Mouse (Mus musculus) right cerebral cortex, adult 18-20 months (tissue): Measurements from ENCODE around the gene Abcg1.

Experiments used
- DNase-seq: peaks from one replicate; pipeline ENCODE4 v3.0.0; 2022; ENCODE audit warnings: mixed read lengths

Gene Abcg1

DNA sequence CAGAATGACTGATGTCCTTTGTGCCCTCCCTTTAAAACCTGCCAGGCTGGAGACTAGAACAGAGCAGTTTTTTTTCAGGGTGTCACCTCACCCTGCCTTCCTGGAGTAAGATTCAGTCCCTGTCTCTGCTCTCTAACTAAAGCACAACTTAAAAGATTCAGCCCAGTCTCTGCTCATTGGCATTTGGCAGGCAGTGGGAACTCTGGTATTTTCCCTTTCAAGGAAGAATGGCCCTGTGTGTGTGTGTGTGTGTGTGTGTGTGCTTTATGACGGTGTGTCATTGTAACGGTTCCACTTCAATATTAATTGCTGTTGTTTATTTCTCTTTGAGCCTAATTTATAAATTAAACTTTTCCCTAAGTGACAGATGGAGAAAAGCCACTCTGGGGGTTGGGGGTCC is 14.7 kb upstream of the Abcg1 start:
- DNase-seq: no peak

DNA sequence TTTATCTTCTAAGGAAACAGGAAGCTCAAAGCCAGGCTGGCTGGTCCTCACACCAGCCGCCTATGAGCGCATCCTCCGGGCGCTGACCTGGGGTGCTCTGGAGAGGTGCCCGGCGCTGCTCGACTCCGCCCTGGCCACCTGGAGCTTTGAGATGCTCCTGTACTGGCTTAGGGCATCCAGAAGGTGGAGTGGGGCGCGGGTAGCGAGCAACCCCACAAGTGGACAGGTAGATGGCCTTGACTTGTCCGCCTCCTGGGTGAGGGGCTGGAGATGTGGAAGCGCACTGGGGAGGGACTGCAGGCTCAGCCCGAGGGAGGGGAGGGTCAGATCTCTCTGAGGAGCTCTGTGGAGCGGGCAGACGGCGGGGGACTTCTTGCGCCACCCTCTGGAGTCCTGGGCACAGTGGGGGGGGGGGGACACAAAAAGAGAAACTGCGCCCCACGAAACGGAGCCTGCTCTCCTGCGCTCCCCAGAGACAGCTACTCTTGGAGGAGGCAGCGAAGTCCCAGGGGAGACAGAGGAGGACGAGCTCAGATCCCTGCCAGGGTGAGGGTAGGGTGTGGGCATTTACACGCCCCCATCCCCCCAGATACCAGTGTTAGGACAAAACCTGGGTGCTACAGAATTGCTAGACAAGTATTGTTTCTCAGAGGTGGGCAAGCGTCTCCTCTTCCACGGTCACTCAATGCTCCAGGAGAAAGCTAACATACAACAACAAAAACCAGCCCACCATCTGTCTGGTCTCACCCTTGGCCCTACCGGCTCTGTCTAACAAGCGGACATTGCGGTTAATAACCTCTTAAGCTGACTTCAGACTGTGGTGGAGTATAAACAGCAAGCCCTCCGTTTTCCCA is 643 bp downstream of the Abcg1 start:
- peak; percentile 51 for DNase-seq

DNA sequence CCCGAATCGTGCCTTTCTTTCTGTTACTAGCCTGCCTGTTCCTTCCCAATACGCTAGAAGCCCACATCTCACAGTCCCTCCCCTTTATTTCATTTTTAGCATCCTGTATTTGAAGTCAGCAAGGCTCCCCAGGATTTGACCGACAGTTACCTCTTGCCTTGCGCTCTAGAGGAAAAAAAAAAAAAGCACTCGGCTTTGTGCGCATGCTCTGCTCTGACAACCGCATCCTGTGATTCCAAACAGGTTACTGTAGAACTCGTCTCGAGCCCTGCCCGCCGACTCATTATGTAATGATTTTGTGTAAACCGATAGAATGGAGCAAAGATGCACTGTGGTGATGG is 1.2 kb downstream of the Abcg1 start:
- peak; percentile 91 for DNase-seq

GRCm38 (mm10) chr17:31060196-31060587 is 2.7 kb downstream of the Abcg1 start:
- DNase-seq: no peak

DNA sequence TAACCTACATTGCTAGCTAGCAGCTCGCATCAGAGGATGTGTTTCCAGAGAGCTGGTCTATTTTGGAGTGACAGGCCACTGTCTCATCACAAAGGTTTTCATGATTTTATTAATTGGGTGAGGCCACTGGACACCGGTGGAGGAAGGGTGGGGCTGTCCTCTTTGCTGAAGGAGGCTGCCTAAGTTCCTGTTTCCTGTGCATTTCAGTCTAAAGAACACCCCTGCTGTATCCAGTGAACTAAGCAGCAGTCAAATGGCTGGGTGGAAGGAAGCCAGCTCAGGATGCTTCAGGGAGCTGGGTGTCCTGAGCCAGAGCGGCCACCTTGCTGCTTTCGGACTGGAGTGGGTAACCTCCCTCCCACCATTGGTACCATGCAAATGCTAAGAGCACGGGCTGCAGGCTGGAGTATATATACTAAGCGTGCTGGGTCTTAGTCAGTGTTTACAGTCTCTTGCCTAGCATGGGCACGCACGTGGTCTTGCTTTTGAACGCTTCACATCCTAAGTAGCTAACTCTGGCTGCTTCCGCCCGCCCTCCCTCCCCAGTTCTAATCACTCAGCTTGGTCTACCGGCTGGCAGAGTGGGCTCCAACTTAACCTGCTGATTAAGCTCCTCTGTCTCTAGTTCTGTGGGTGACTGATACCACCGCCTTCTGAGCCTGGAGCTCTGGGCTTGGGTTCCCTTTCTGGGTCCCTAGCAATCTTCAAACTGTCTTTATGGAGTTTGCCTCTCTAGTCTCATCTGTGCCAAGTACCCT is 3.3 kb downstream of the Abcg1 start:
- DNase-seq: peak; percentile 37

GRCm38 (mm10) chr17:31061346-31062095 is 4.0 kb downstream of the Abcg1 start:
- DNase-seq: no peak

DNA sequence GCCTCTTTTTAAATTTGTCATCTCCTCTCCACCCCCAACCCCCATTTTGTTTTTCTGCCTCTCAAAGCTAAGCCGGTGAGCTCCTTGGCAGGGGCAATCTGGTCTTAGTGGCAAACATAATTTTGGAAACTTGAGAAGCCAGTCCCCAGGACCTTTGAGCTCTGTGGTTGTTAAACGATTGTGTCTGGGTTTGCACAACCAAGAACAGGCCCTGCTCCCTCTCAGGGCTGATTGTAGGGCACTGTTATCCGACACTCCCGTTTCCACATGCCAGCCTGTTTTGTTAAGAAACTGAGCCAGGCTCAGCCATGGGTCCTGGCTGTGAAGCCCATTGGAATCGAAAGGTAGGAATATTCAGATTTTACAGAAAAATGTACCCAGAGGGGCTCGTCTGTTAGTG is 8.6 kb downstream of the Abcg1 start:
- no peak for DNase-seq

DNA sequence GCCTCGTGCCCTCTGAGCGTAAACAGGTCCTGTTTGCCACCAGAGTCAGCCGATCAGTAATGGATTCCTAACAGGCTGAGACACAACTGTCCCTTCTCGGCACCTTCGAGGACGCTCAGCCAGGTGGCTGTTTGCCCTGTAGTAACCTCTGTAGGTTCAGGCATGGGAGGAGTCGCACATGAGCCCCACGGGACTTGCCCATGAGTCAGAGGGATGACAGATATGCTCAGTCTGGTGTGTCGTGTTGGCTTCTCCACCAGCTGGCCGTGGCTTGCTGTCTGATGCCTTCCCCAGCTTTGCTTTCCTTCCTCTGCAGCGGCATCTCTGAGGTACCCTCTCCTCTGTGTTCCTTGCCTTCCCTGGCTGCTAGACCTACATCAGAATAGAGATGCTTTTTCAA is 9.6 kb downstream of the Abcg1 start:
- peak; percentile 62 for DNase-seq

GRCm38 (mm10) chr17:31069121-31069520 is 11.6 kb downstream of the Abcg1 start:
- no peak for DNase-seq

- no peak for DNase-seq
These were observed 12.4 kb downstream of the Abcg1 start for GRCm38 (mm10) chr17:31069845-31070244.

GRCm38 (mm10) chr17:31070403-31071185 is 13.1 kb downstream of the Abcg1 start:
- no peak for DNase-seq

GRCm38 (mm10) chr17:31071421-31072301 is 14.2 kb downstream of the Abcg1 start:
- DNase-seq: no peak

DNA sequence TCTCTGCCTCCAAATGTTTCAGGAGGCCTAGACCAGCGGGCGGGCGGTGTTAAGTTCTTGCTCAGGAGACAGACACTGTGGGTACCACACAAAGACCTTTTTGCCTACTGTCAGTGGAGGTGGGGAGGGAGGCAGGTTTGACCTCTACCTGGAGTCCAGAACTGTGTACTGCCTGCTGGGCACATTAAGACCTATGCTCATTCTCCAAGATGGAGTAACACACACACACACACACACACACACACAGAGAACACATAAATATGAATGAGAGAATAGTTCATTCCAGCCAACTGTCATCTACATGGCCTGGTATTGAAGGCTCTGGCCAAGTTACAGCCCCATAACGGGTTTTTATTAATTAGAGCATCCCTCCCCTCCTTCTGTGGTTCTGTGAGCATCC is 15.4 kb downstream of the Abcg1 start:
- no peak for DNase-seq

GRCm38 (mm10) chr17:31073273-31074052 is 16.0 kb downstream of the Abcg1 start:
- DNase-seq: peak; percentile 90

GRCm38 (mm10) chr17:31074053-31074590 is 16.6 kb downstream of the Abcg1 start:
- DNase-seq: no peak

DNA sequence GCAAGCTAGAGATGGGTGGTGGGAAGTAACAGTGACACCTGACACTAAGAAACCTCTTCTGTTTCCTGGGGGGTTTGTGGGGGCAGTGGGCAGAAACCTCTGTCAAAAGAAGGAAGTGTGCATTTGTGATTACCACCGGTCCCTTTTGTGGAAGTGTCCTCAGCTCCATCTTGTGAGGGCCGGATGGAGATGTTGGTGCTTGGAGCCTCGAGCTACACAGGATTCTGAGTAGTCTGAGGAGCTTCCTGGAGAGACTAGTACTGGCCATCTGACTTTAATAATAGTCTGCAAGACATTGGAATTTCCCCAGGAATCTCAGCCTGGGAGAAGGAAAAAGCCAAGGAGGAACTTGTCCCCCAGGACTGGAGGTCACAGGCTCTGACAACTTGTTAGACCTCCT is 17.2 kb downstream of the Abcg1 start:
- DNase-seq: no peak

DNA sequence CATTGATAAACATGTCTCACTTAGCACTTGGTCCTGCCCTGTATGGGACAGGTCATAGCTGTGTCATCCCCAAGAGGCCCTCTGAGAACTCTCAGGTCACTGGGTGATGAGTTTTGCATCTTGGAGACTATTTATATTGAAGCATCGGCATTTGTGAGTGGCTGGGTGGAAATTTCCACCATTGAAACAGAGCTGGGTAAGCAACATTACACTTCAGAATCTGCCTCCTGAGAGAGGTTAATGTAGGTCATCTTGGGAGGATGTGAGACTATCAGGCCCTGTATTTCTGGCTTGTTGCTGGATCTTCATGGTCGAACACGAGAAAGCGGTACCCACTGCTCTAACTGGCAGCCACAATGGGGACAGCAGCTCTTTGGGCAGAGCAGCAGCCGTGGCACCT is 18.0 kb downstream of the Abcg1 start:
- no peak for DNase-seq

DNA sequence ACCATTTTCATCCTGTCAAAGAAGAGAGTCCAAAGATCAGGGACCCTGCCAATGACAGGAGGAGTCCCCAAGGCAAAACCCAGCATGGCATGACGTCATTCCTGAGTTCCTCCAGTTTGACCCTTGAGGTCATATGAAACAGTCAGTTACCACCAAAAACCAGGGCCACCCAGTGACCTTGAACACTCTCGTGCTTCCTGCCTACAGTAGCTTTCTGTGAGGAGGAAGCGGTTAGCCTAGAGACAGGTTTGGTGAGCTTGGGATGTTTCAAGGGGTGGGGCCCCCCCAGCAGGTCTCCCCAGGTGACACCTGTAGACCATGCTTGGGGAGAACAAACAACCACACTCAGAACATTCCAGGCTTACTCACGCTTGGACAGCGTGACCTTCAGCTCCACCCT is 20.1 kb downstream of the Abcg1 start:
- DNase-seq: no peak

DNA sequence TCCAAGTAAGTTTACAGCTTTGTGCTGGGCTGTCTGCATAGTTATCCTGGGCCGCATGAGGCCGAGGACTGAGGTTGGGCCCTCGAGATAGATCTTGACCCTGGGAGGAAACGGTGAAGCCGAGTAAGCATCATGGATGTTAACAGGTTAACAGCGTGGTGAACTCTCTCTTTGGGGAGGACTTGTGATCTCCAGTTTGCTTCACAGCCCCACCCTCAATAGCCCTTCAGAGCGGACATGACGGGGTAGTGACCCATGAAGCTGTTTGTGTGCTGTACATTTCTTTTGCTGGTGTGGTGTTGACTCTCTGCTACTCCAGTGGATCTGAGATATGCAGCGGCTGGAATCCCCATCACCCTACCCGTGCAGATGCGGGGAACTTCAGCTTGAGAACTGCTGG is 21.1 kb downstream of the Abcg1 start:
- no peak for DNase-seq

DNA sequence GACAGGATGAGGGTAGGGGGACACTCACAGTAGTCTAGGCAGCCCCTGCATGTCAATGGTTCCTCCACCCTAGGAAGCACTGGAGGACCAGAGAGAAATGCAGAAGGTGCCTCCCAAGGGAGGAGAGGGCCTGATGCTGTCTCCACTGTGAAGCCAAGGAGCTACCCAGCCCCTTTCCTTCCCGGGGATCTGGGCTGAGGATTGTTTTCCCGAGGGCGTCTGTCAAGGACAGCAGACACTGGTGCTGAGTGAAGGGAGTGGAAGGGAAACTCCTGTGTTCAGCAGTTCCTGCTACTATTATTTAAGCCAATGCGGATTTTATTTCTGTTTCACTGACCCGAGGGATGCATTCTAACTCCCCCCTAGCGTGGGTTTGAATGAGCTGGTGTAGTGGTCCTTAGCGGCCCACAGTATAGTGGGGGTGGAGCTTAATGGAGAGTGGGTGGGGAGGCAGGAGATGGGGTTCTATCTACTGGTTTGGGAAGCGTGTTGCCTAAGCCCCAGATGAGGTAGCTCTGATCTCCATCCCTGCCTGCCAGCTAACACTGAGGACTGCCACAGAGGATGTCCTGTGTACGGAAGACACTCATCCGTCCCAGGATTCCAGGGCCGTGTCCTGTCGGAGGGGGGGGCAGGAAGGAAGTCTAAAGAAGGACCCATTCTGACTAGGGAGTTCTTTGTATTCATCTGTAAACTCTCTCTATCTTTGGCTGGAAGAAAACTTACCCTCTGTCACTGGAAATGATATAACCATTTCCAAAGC is 21.8 kb downstream of the Abcg1 start:
- no peak for DNase-seq
